Mouse (Mus musculus) heart, adult 2 months (tissue): Measurements from ENCODE around the gene Grik4.

Experiments
- CTCF ChIP-seq: fragments of 200-600 bp; IDR thresholded peaks from 2 replicates; pipeline ENCODE4 v1.8.1; 2022; ENCODE audit warnings: antibody characterized with exemption, mild to moderate bottlenecking, moderate library complexity
- EP300 ChIP-seq: fragments of 200-500 bp; IDR thresholded peaks from 2 replicates; pipeline ENCODE4 v1.6.1; 2011; ENCODE audit warnings: low read depth, low read length, control low read depth; ENCODE audit not compliant: insufficient read depth
- POLR2A ChIP-seq: fragments of 200-500 bp; IDR thresholded peaks from 2 replicates; pipeline ENCODE4 v1.6.1; 2011; ENCODE audit warnings: mild to moderate bottlenecking, low read depth, low read length, control low read depth; ENCODE audit not compliant: insufficient read depth

- no peak for TF ChIP-seq CTCF
- TF ChIP-seq EP300: no peak
- no peak for TF ChIP-seq POLR2A
Measured at GRCm38 (mm10) chr9:42722501-42722900, 221.8 kb downstream of the Grik4 start.
